Mouse (Mus musculus) cortical plate, adult 2 months (tissue): ENCODE results near the gene Arhgef11.

ENCODE experiments used
- CTCF ChIP-seq: fragments of 200-500 bp; IDR thresholded peaks from 2 replicates; pipeline ENCODE4 v1.5.1; 2011; ENCODE audit warnings: mild to moderate bottlenecking, control low read depth, low read length; ENCODE audit not compliant: insufficient read depth; ENCODE audit errors: extremely low read depth
- POLR2A ChIP-seq: fragments of 200-500 bp; IDR thresholded peaks from 2 replicates; pipeline ENCODE4 v1.6.1; 2011; ENCODE audit warnings: mild to moderate bottlenecking, low read length, control low read depth; ENCODE audit not compliant: insufficient read depth; ENCODE audit errors: extremely low read depth

DNA sequence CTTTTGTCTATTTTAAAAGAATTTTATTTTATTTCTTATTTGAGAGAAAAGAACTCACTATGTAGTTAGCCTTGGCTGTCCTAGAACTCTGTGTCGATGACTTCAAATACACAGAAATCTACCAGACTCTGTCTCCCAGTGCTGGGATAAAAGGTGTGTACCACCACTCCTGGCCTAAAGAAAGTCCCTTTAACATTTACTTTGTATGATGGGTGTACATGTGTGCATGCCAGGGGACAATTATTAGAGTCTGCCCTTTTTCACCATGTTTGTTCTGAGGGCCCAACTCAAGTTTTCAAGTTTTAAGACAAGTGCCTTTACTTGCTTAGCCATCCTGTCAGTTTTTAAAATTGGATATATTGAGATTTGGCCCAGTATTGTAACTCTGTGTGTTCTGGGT is 28.8 kb downstream of the Arhgef11 start:
- no peak for TF ChIP-seq POLR2A
- TF ChIP-seq CTCF = no peak
